Mouse (Mus musculus) neural tube, embryonic 14.5 days (tissue): Measurements from ENCODE around the gene Nav3. TPM values are rescaled to one million over a fixed set of nuclear protein-coding genes. Genes with fewer than 3 reads are reported as not detected.

Source experiments
- ATAC-seq: fragments of 200-750 bp; cut with Nextera tagmentation; 2 replicates; pipeline ENCODE4 v1.8.0; 2017; ENCODE audit warnings: low read depth, mild to moderate bottlenecking, moderate TSS enrichment, moderate library complexity
- H3K27ac ChIP-seq: fragments of 300-500 bp; sonication (generic); 2 replicates; pipeline ENCODE4 v1.5.1; 2014; ENCODE audit warnings: low read depth, mild to moderate bottlenecking, control low read depth, low read length, moderate library complexity, mixed read lengths
- H3K27me3 ChIP-seq: fragments of 300-500 bp; sonication (generic); 2 replicates; pipeline ENCODE4 v1.6.1; 2014; ENCODE audit warnings: low read length; ENCODE audit not compliant: control insufficient read depth, insufficient read depth
- H3K36me3 ChIP-seq: fragments of 300-500 bp; sonication (generic); 2 replicates; pipeline ENCODE4 v1.6.1; 2014; ENCODE audit warnings: low read length, mixed read lengths; ENCODE audit not compliant: control insufficient read depth, insufficient read depth
- H3K4me1 ChIP-seq: fragments of 300-500 bp; sonication (generic); 2 replicates; pipeline ENCODE4 v1.6.1; 2014; ENCODE audit warnings: low read length; ENCODE audit not compliant: control insufficient read depth, insufficient read depth
- H3K4me2 ChIP-seq: fragments of 300-500 bp; sonication (generic); 2 replicates; pipeline ENCODE4 v1.6.1; 2014; ENCODE audit warnings: mild to moderate bottlenecking, low read depth, low read length, control low read depth
- H3K4me3 ChIP-seq: fragments of 300-500 bp; sonication (generic); 2 replicates; pipeline ENCODE4 v1.5.1; 2014; ENCODE audit warnings: low read depth, low read length, control low read depth, mixed read lengths
- H3K9ac ChIP-seq: fragments of 300-500 bp; sonication (generic); replicated peaks from 2 replicates; pipeline ENCODE4 v1.6.1; 2014; ENCODE audit warnings: low read depth, mild to moderate bottlenecking, control low read depth, low read length, mixed read lengths
- H3K9me3 ChIP-seq: fragments of 300-500 bp; sonication (generic); 2 replicates; pipeline ENCODE4 v1.6.1; 2016; ENCODE audit warnings: low read length; ENCODE audit not compliant: control insufficient read depth
- WGBS: fragments of 180-500 bp; shearing (Covaris S2); extraction: QIAGEN DNeasy Blood & Tissue Kit; methylation state at CpG from one replicate; pipeline ENCODE4 v1.1.7; 2014; 5-methylcytosine and 5-hydroxymethylcytosine counted together
- polyA plus RNA-seq: library from polyadenylated mRNA; unstranded; fragments of >200 nt; fragmentation: Nextera tagmentation; extraction: Ambion mirVana; gene quantifications from 2 replicates; pipeline ENCODE4 v1.2.1, GENCODE M21; 2014

The Nav3 gene
- polyA plus RNA-seq = 33.2 and 34.6 TPM in 2 replicates

DNA sequence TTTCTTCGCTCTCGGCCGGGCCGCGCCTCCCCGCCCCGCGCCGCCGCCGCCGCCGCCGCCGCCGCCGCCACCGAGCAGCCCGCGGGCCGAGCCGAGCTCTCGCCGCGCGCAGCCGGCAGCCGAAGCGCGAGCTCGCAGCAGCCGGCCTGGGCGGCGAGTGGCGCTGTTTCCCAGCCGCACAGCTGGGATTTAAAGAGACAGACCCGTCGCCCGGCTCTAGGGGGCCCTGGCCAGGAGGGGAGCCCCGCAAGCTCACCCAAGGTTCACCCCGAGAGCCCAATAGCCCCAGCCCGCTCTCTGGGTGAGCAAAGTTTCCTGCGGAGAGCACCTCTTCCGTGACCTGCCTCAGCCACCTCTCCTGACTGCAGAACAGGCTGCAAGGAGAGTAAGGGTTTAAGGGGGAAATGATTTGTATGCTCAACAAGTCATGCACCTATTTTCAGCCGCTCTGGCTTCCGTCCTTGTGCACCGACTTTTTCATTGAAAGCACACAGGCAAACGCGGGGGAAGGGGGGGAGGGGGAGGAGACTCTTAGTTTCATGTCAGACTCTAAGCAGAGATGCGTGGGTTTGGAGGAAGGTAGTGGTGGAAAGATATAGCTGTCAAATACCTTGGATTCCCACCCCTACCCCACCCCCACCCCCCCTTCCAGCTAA is at the start of gene Nav3:
Gene Nav3 (minus strand): TSS at position 367 of the 656 bp plus-strand sequence.
- Histone ChIP-seq H3K27me3 (no peaks in the 10 kb centered on the region), H3K4me3 (peak within 1 kb of the TSS; percentile 81), H3K4me2 (peak within 1 kb of the TSS; percentile 61), H3K36me3 (no peaks in the 10 kb centered on the region), H3K27ac (peak within 1 kb of the TSS; percentile 94), H3K4me1 (0 out of 2 replicates have a peak, but pooled peaks cover 2% of the 10 kb centered on the region), H3K9me3 (no peaks in the 10 kb centered on the region), H3K9ac (peak within 1 kb of the TSS; percentile 92)
- peak; percentile 92 for ATAC-seq
- WGBS = under 1% methylated on average over 35 of the region's 50 CpGs

DNA sequence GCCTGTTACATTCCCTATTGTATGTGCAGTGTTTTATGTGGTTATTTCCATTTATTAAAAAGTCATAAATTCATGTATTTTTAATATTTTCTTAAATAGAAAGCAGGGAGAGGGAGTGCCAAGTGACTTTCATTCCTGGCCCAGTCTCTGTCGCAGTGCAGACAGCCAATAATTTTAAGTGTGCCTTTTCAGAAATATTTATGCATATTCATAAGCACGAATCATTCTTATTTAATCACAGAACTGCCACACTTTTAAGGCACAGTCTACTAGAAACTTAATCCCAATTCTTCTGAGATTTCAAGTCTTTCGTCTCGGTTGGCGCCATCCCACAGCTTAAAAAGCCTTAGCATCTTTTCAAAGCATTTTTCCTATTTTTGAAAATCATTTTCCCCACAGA is 29.3 kb upstream of the Nav3 start:
- WGBS = 81% methylated on average over 5 of the region's 5 CpGs
- H3K9me3 ChIP-seq = no peaks in the 10 kb centered on the region
- no peak for ATAC-seq

DNA sequence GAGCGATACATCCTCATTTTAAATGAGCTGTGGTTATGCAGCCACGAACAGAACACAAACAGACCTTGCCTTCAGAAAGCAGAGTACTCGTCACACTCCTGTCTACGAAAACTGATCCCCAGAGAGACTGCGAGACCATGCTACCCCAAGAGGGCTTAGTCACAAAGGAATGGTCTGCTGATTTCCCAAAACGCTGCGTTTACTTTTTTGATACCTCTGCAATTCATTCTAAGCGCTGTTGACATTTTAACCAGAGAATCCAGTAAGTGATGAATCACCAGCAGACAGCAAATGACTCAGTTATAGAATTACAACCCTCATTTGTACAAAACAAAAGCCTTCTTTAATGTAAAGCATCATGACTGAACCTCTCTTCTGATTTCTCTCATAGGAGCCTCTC is 28.8 kb upstream of the Nav3 start:
- no peak overlapping the region for H3K4me2 ChIP-seq

More for the DNA sequence above, 29.3 kb upstream of the Nav3 start:
- Histone ChIP-seq H3K27ac (no peak overlapping the region), H3K4me1 (no peaks in the 10 kb centered on the region), H3K36me3 (no peaks in the 10 kb centered on the region), H3K4me2 (no peak overlapping the region), H3K4me3 (no peak overlapping the region), H3K9ac (no peak overlapping the region), H3K27me3 (no peaks in the 10 kb centered on the region)

DNA sequence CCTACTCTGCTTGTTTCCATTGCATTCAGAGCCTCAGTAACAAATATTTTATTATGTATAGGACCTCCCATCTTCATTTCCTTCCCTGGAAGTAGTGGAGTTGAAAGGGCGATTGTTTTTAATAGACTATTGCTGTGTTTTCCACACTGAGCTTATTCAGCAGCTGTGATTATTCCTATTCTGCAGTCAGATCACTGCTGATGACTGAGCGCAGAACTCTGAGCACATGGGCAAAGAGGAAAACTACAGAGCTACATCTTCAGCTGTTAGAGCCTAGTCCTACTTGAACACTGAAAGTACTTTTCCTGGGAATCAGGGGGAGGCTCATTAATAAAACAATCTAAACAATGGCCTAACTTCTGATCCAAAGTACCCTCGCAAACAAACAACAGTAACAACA is 23.2 kb upstream of the Nav3 start:
- Histone ChIP-seq H3K36me3 (no peaks in the 10 kb centered on the region), H3K4me2 (no peak overlapping the region), H3K27ac (no peak overlapping the region), H3K9ac (no peak overlapping the region), H3K4me3 (no peak overlapping the region), H3K4me1 (no peaks in the 10 kb centered on the region), H3K27me3 (no peaks in the 10 kb centered on the region), H3K9me3 (no peaks in the 10 kb centered on the region)
- ATAC-seq = no peak
- WGBS = 82% methylated on average over 3 of the region's 3 CpGs

More for the DNA sequence above, 28.8 kb upstream of the Nav3 start:
- Histone ChIP-seq H3K4me3 (no peak overlapping the region), H3K9me3 (no peaks in the 10 kb centered on the region), H3K27me3 (no peaks in the 10 kb centered on the region), H3K4me1 (no peaks in the 10 kb centered on the region), H3K9ac (no peak overlapping the region), H3K36me3 (no peaks in the 10 kb centered on the region), H3K27ac (no peak overlapping the region)
- no peak for ATAC-seq
- WGBS = 63% methylated on average over 8 of the region's 8 CpGs

DNA sequence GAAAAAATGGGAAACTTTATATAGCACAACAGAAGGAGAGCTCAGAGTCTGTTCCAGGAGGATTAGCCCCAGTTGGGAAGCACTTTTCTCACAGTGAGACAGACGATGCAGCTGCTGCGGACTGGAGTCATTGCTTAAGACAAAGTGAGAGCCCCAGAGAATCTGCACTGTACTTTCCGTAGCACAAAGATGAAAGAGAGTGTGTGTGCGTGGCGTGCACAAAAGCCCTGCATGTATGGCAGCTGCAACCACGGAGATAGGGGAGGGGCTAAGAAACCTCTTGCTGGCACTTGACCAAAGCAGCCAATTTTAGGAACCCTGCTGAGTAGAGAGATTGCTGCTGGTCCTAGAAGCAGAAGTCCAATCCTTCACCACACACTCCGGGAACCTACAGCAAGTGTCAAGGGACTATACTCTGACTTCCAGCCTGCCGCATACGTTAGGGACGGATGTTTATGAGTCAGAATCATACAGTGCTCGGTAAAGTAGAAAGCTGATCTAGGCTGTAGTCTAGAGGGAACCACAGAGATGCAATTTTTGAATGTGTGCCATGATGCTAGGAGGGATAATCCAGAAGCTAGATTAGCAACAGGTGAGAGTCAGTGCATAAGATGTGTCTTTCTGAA is 21.8 kb upstream of the Nav3 start:
- no peak; the same call in 1 of the 2 replicates for ATAC-seq
- H3K27me3 ChIP-seq = no peaks in the 10 kb centered on the region
- H3K4me1 ChIP-seq = no peaks in the 10 kb centered on the region
- H3K9ac ChIP-seq = no peak overlapping the region
- H3K9me3 ChIP-seq = no peaks in the 10 kb centered on the region
- peak overlapping the region; percentile 22; the same call in 1 of the 2 replicates for H3K4me2 ChIP-seq
- H3K4me3 ChIP-seq = no peak overlapping the region
- no peak overlapping the region for H3K27ac ChIP-seq
- H3K36me3 ChIP-seq = no peaks in the 10 kb centered on the region
- WGBS = 29% methylated on average over 11 of the region's 11 CpGs

DNA sequence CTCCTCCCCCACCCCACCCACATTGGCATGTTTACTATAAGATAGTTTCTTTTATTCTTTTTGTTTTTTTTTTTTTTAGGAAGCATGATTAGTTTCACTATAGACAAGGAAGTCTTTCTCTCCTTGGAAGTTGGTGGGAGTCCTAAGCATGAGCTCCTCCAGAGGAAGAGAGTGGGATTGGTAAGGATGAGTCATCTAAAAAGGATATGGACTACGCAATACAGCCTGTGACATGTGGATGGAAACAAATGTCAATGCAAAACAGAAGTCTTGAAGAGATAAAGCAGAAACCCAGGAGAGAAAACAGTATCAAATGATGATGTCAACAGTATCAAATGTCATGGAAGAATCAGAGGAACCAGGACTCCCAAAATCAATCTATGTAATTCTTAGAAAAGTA is 18.1 kb upstream of the Nav3 start:
- no peaks in the 10 kb centered on the region for H3K27me3 ChIP-seq
- H3K4me3 ChIP-seq = no peak overlapping the region
- H3K9ac ChIP-seq = no peak overlapping the region
- H3K36me3 ChIP-seq = no peaks in the 10 kb centered on the region
- H3K4me2 ChIP-seq = no peak overlapping the region
- H3K4me1 ChIP-seq = no peaks in the 10 kb centered on the region
- no peak overlapping the region for H3K27ac ChIP-seq
- no peak for ATAC-seq
- WGBS = 93% methylated on average over 1 of the region's 1 CpGs
- H3K9me3 ChIP-seq = no peaks in the 10 kb centered on the region

DNA sequence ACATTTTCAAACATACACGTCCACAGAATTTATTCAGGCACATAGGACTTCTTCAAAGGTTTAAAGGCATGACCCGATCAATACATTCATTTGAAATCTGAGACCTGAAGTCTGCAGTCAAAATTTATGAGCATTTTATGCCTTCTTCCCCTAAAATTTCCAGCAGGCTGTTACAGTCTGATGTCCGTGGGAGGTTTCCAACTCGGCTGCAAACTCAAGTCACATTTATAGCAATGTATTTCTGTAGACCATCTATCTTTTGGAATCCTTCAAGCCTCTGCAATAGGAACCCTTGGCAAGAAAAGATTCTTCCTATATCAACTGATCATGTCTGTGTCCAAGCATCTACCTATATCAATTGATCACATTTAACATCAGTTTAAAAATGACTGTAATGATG is 13.4 kb upstream of the Nav3 start:
- Histone ChIP-seq H3K27me3 (no peaks in the 10 kb centered on the region), H3K27ac (no peak overlapping the region), H3K4me2 (no peak overlapping the region), H3K4me1 (no peaks in the 10 kb centered on the region), H3K36me3 (no peaks in the 10 kb centered on the region), H3K4me3 (no peak overlapping the region), H3K9me3 (no peaks in the 10 kb centered on the region), H3K9ac (no peak overlapping the region)
- no peak for ATAC-seq
- 72% methylated on average over 4 of the region's 4 CpGs for WGBS

DNA sequence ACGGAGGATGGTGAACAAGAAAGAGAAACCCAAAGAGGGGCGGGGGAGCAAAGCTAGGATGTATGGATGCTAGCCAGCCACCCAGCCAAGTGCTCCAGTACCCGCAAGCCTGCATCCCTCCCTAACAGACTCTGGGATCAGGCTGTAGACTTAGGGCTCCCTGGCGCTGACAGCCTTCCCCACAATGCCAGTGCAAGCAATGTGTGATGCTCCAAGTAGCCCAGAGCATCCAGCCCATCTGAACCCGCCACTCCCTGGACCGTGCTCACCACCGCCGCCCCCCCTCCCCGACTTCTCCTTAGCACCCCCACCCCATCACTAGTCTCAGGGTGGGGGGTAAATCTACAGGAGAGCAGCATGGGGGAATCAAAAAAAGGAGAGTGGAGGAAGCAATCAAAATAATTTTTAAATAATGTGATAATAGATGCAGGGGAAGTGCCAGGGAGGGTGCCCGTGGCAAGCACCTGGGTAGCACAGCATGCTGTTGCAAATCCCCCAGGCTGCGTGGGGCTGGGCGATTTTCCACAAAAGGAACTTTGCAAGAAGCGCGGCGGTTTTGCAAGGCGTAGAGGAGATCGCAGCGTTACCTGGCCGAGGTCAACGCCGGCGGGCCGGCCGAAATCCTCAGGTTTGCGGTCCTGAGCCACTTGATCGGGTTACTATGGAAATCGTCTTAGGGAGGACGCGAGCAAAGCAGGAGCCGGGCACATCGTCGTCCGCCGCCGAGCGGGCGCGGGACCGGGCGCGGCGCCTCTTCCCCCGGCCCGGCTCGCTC is 754 bp downstream of the Nav3 start:
- Histone ChIP-seq H3K27ac (peak overlapping the region; percentile 94), H3K27me3 (no peaks in the 10 kb centered on the region), H3K4me1 (0 out of 2 replicates have a peak, but pooled peaks cover 2% of the 10 kb centered on the region), H3K4me2 (peak overlapping the region; percentile 61), H3K9ac (peak overlapping the region; percentile 92), H3K36me3 (no peaks in the 10 kb centered on the region), H3K9me3 (no peaks in the 10 kb centered on the region), H3K4me3 (peak overlapping the region; percentile 81)
- WGBS = under 1% methylated on average over 38 of the region's 45 CpGs
- peak; percentile 84 for ATAC-seq

DNA sequence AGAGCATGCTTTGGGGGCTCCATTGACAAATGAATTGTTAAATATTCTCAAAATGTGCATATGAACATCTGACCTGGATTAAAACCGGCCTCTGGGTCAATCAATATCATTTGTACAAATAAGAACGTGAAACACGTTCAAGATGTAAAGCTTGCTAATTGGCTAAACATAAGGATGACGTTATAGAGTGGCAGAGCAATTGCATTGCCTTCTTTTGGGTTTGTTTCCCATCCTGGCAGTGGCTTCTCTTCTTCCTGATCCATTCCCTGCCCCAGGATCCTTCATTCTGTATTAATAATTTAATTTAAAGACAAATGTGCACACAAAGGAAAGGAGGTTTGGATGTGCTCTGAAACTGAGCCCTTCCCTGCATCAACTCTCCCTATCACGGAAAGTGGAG is 2.4 kb downstream of the Nav3 start:
- no peak for ATAC-seq
- Histone ChIP-seq H3K27me3 (no peaks in the 10 kb centered on the region), H3K27ac (peak overlapping the region; percentile 94; the same call in 1 of the 2 replicates), H3K4me3 (peak overlapping the region; percentile 81), H3K9me3 (no peaks in the 10 kb centered on the region), H3K4me1 (0 out of 2 replicates have a peak, but pooled peaks cover 2% of the 10 kb centered on the region), H3K4me2 (peak overlapping the region; percentile 61), H3K36me3 (no peaks in the 10 kb centered on the region), H3K9ac (peak overlapping the region; percentile 92)
- WGBS = 33% methylated on average over 5 of the region's 5 CpGs
